Mouse (Mus musculus): ENCODE results near the gene Rgs13.

The Rgs13 gene

DNA sequence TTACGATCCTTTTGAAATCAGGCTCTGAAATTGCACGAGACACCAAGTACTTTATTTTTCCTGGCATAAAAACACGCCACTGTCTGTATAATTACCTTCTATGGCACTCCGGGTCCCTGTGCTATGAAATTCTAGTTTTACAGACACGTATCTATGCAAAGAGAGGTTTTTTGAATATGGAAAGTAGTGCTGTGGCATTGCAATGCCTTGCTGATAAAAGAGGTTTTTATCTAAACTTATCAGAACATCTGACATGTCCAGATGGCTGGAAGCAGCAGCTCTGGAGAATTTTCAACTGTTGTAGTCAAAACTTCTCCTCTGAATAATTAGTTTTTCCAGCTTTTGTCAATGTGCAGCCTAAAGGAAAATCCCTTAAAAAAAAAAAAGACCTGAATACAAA is at the start of gene Rgs13:
TSS of gene Rgs13 (minus strand) at position 207 of the 400 bp plus-strand sequence.
- DNase-seq (ENCODE audit: low read depth, low spot score) = no peak

- DNase-seq (ENCODE audit: low read depth, low spot score) = no peak
Observed at GRCm38 (mm10) chr1:144215230-144215629, 38.1 kb upstream of the Rgs13 start.

DNA sequence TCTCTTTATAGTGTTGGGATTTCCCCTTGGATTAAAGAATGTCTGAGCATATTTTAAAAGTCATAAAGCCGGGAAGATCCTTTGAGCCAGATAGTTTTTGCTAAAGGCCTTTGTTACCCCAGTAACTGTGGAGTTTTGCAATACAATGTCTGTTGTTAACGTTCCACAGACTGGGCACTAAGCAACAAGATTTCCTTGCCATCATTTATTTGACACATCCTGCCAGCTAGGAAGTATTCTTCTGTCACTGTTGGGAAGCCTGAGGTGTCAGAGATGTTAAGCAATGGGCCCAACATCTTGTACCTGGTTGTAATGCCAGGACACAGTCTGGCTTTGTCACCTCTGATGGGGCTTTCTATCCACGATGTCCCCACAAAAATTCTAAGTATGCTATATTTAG is 33.7 kb upstream of the Rgs13 start:
- DNase-seq (ENCODE audit: low read depth, low spot score) = no peak

DNA sequence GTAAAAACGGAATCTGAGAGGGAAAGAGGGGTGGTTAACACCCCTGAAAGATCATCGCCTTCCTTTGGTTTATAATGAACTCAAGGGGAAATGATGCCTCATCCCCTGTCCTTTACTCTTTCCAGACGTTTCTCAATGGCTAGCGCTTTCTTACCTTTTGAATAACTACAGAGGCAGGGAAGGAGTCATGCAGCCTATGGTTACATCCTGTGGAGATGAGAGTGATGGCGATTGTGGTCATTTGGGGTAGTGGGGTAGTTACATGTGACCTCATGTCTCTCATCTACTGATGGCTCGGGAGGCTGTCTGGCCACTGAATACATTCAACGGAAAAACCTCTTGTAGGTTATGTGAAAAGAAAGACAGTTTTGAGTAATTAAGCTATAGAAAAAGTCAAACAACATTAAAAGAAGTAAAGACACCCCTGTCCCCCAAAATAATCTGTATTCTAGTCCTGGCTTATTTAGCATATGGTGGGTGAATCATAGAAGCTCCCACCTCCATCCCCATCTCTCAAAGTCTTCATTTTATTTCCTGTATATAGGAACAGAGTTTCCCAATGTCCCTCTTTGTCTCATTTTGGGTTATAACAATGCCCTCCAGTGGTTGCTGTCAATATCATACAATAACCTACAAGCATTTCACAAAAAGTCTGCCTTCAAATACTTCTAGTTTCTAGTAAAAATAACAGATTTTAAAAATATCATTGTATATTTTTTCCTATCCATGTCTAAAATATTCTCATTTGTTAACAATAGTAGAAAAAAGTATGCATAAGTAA is 29.3 kb upstream of the Rgs13 start:
- DNase-seq (ENCODE audit: low read depth, low spot score) = no peak

DNA sequence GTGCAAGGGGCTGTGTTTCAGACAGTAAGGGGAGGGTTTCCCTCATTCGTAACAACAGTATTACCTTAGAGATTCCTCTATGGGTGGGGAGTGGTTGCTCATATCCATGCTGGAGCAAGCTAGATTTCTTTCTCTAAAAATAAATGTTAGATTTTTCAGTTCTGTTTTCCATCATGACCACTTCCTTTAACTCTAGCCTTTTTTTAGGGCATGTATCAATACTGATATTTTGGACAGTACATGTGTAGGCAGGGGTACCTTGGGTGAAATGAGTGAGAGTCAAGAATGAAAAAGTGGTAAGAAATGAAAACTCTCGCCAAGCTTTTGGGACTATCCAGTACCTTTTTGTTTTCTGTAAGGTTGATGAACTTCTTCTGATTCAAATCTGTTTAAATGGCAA is 27.6 kb upstream of the Rgs13 start:
- no peak for DNase-seq (ENCODE audit: low read depth, low spot score)

DNA sequence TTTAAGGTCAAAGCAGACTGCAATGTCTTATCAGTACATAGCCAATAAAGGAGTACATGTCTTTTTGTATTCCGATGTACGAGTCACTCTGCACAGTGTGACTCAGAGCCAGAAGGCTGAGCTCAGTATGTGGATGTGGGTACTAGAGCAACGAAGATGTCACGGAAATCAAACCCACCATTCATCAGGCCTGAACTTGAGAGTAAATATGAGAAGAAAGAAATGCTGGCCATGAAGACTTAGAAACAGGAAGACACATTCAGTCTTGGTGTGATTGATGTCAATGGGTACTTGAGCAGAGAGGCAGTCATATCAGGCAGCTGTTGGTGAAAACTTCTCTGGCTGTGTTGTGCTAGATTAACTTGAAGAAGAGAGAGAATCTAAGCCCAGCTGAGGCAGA is 25.8 kb upstream of the Rgs13 start:
- DNase-seq (ENCODE audit: low read depth, low spot score) = no peak

DNA sequence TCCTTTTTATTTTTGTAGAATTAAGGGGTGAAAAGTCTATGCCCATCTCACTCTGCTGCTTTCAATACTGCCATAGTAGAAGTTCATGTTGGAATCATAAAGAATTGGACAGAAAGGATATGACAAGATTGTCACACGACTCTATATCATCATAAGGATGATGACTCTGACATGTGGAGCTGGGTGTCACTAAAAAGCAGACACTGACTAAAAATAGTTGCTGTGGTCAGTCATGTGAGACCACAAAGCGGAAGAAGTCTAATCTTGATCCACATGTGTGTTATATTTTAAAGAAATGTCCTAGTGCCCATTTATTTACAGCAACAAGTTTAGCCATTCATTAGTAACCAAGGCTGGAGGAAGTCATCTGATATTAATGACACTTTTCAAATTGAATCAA is 23.3 kb upstream of the Rgs13 start:
- DNase-seq (ENCODE audit: low read depth, low spot score) = no peak

GRCm38 (mm10) chr1:144199538-144199937 is 22.4 kb upstream of the Rgs13 start:
- no peak for DNase-seq (ENCODE audit: low read depth, low spot score)

DNA sequence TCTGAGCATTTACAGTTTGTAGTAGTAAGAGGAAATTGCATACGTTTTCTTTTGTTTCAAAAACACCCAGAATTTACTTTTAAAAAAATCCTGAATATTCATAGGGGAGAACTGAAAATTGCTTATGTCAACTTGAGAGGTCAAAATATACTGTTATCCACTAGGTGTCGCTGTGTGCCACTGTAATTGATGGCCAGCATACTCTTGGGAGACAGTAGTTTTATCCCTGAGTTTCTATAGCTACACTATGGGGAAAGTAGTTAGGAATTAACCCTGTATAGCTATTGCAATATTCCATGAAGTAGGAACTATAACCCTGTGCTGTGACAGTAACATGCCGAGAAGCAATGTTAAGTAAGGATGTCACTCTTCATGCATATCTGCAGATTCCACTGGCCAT is 20.5 kb upstream of the Rgs13 start:
- DNase-seq (ENCODE audit: low read depth, low spot score) = peak; percentile 24

- DNase-seq (ENCODE audit: low read depth, low spot score) = no peak
Observed at GRCm38 (mm10) chr1:144186655-144187396, 9.7 kb upstream of the Rgs13 start.

GRCm38 (mm10) chr1:144184955-144185715 is 8.0 kb upstream of the Rgs13 start:
- no peak for DNase-seq (ENCODE audit: low read depth, low spot score)

DNA sequence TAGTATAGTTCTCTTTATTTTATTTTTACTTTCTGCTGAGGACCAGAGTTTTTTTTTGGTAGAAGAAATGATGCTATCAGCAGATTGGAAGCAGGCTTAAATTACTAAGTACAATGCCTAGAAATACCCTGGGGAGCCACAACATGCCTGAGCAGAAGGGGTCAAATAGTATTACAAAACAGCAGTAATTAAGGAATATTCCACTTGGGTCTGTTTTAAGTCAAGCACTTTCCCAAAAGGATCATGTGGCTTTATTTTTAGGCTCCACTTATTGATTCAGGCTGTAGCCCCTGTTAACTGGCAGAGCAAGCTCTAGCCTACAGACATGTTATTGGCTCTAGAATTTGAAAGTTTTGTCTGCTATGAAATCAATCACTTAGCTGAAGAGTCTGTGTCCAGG is 6.5 kb upstream of the Rgs13 start:
- DNase-seq (ENCODE audit: low read depth, low spot score) = no peak

DNA sequence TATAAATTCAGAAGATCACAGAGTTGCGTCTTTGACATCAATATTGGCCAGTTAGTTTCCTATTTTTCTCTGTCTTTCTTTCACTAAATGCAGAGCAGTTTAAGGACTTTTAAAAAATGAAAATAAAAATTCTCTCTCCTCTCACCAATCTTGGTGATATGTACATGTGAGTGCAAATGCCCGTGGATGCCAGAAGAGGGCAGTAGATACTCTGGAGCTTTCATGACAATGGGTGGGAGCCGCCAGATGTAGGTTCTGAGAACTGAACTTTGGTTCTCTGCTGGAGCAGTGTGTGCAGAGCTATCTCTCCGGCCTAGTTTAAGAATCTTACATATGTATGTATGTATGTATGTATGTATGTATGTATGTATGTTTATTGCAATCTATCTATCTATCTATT is 2.4 kb upstream of the Rgs13 start:
- DNase-seq (ENCODE audit: low read depth, low spot score) = no peak

GRCm38 (mm10) chr1:144178281-144178957 is 1.2 kb upstream of the Rgs13 start:
- DNase-seq (ENCODE audit: low read depth, low spot score) = no peak

DNA sequence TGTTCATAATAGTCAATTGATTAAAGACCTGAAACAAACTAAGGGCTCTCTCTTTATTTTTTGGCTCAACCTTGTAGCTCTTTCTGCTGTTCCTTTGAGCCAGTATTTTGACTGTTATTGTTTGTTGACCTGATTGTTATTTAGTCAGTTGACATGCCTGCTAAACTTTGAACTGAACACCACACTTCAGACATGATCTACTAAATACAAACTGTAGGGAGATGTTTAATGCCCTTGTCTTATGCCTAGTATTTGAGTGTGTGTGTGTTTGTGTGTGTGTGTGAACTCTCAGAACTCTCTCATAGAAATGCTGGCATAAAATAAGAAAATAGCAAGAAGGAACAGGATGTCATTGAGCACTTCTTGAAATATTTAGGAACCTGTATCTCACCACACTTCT is 448 bp upstream of the Rgs13 start:
- no peak for DNase-seq (ENCODE audit: low read depth, low spot score)

GRCm38 (mm10) chr1:144174760-144175159 is 2.4 kb downstream of the Rgs13 start:
- DNase-seq (ENCODE audit: low read depth, low spot score) = no peak

DNA sequence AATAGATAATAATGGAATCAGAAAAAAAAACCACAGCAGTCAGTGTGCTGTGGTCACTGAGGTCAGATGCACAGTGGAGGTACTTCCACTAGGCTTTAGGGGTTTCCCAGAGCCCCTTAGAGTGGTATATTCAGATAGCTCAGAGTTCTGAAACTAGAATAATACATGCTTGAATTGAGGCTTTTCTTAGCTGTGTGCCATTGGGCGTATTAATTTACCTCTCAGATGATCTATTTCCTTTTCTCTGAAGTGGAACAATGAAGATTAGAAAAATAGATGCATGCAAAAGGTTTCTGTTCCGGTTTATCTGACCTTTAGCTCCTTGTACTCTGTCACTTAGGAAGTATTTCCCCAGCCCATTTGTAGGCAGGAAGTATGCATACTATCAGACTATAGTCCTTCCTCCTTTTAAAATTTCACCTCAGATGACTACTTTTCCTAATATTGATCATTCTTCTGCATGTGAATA is 3.6 kb downstream of the Rgs13 start:
- DNase-seq (ENCODE audit: low read depth, low spot score) = no peak

- DNase-seq (ENCODE audit: low read depth, low spot score) = no peak
Observed at GRCm38 (mm10) chr1:144168921-144169320, 8.3 kb downstream of the Rgs13 start.

GRCm38 (mm10) chr1:144167761-144168160 is 9.4 kb downstream of the Rgs13 start:
- DNase-seq (ENCODE audit: low read depth, low spot score) = no peak

GRCm38 (mm10) chr1:144166897-144167296 is 10.3 kb downstream of the Rgs13 start:
- no peak for DNase-seq (ENCODE audit: low read depth, low spot score)

GRCm38 (mm10) chr1:144166275-144166674 is 10.9 kb downstream of the Rgs13 start:
- DNase-seq (ENCODE audit: low read depth, low spot score) = no peak

GRCm38 (mm10) chr1:144152526-144152925 is 24.6 kb downstream of the Rgs13 start:
- no peak for DNase-seq (ENCODE audit: low read depth, low spot score)
